Mouse (Mus musculus): Measurements from ENCODE around the gene Homer3.

DNA sequence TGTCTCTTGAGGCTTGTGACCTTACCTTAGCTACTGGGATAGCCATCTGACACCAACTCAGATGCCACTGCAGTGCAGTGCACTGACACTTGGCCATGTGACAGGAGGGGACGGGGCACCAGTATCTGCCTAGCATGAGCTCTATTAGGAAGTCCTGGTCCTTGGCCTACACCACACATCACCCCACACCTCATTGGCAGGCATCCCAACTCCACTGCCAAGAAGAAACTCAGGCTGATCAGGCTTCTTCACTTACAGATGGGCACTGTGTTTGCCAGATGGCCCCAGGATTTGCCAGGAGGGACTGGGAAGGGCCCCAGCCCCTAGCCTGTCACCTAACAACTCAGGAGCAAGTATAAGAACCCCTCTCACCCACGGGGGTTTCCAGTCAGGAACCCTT is 30.8 kb downstream of the Homer3 start:
- TF ChIP-seq CTCF (IDR thresholded peaks at IDR 0.05; ENCODE audit: low read depth) (no peak), EP300 (optimal IDR thresholded peaks at IDR 0.05) (no peak)

All from stomach, postnatal 0 days (tissue).